Mouse (Mus musculus): ENCODE measurements around the gene Slc37a1.

GRCm38 (mm10) chr17:31258310-31258865, 28.2 kb upstream of the Slc37a1 start:
- TF ChIP-seq CTCF (IDR thresholded peaks at IDR 0.05; ENCODE audit: borderline replicate concordance, insufficient read depth, low read depth, low read length) (no peak), POLR2A (IDR thresholded peaks at IDR 0.05; ENCODE audit: borderline replicate concordance, insufficient read depth, low read length) (no peak)
